Mouse (Mus musculus) limb, embryonic 11.5 days (tissue): Measurements from ENCODE around the gene Uqcc1. TPM values are rescaled to one million over a fixed set of nuclear protein-coding genes. Genes with fewer than 3 reads are reported as not detected.

ENCODE experiments used
- ATAC-seq: fragments of 200-750 bp; cut with Nextera tagmentation; 2 replicates; pipeline ENCODE4 v1.8.0; 2017; ENCODE audit warnings: low read depth; ENCODE audit not compliant: insufficient number of reproducible peaks, low FRiP score, low TSS enrichment
- DNase-seq: peaks from one replicate; pipeline ENCODE4 v3.0.0-alpha.2; 2015; ENCODE audit warnings: low spot score
- H3K27ac ChIP-seq: fragments of 300-500 bp; sonication (generic); replicated peaks from 2 replicates; pipeline ENCODE4 v1.5.1; 2014; ENCODE audit warnings: low read depth, mild to moderate bottlenecking, low read length
- H3K27me3 ChIP-seq: fragments of 300-500 bp; sonication (generic); 2 replicates; pipeline ENCODE4 v1.6.1; 2014; ENCODE audit warnings: mild to moderate bottlenecking, low read length, mixed read lengths; ENCODE audit not compliant: control insufficient read depth, insufficient read depth
- H3K36me3 ChIP-seq: fragments of 300-500 bp; sonication (generic); 2 replicates; pipeline ENCODE4 v1.6.1; 2014; ENCODE audit warnings: mild to moderate bottlenecking, low read length, moderate library complexity, mixed read lengths; ENCODE audit not compliant: control insufficient read depth, insufficient read depth
- H3K4me1 ChIP-seq: fragments of 300-500 bp; sonication (generic); 2 replicates; pipeline ENCODE4 v1.6.1; 2014; ENCODE audit warnings: low read length, mixed read lengths; ENCODE audit not compliant: control insufficient read depth, insufficient read depth
- H3K4me2 ChIP-seq: fragments of 300-500 bp; sonication (generic); 2 replicates; pipeline ENCODE4 v1.6.1; 2014; ENCODE audit warnings: low read depth, mild to moderate bottlenecking, moderate library complexity; ENCODE audit not compliant: severe bottlenecking
- H3K4me3 ChIP-seq: fragments of 300-500 bp; sonication (generic); 2 replicates; pipeline ENCODE4 v1.5.1; 2014; ENCODE audit warnings: low read depth, low read length
- H3K9ac ChIP-seq: fragments of 300-500 bp; sonication (generic); 2 replicates; pipeline ENCODE4 v1.6.1; 2014; ENCODE audit warnings: mild to moderate bottlenecking, low read length
- H3K9me3 ChIP-seq: fragments of 300-500 bp; sonication (generic); 2 replicates; pipeline ENCODE4 v1.6.1; 2016; ENCODE audit warnings: low read length; ENCODE audit not compliant: control insufficient read depth
- WGBS: fragments of 180-500 bp; shearing (Covaris S2); extraction: QIAGEN DNeasy Blood & Tissue Kit; methylation state at CpG from one replicate; pipeline ENCODE4 v1.1.7; 2014; 5-methylcytosine and 5-hydroxymethylcytosine counted together
- polyA plus RNA-seq: library from polyadenylated mRNA; unstranded; fragments of >200 nt; fragmentation: Nextera tagmentation; extraction: Ambion mirVana; gene quantifications from 2 replicates; pipeline ENCODE4 v1.2.1, GENCODE M21; 2014

Uqcc1 gene
- polyA plus RNA-seq, 1 experiment from 2014 or later: 60.4 TPM

GRCm38 (mm10) chr2:155914684-155915083 is 15.4 kb downstream of the Uqcc1 start:
- H3K4me3 ChIP-seq: no peak overlapping the region
- DNase-seq: no peak
- H3K27me3 ChIP-seq: no peaks in the 10 kb centered on the region
- H3K9me3 ChIP-seq: no peaks in the 10 kb centered on the region
- no peak overlapping the region for H3K9ac ChIP-seq
- no peak overlapping the region for H3K4me2 ChIP-seq
- H3K4me1 ChIP-seq: no peaks in the 10 kb centered on the region
- H3K36me3 ChIP-seq: peaks cover 11% of the 10 kb centered on the region
- ATAC-seq: no peak
- 92% methylated on average over 6 of the region's 6 CpGs for WGBS
- no peak overlapping the region for H3K27ac ChIP-seq

GRCm38 (mm10) chr2:155903632-155904008 is 26.5 kb downstream of the Uqcc1 start:
- ATAC-seq (no peak), DNase-seq (no peak)
- Histone ChIP-seq H3K4me3 (no peak overlapping the region), H3K27ac (no peak overlapping the region), H3K36me3 (no peaks in the 10 kb centered on the region; the same call in 1 of the 2 replicates), H3K4me1 (no peaks in the 10 kb centered on the region), H3K27me3 (no peaks in the 10 kb centered on the region), H3K9me3 (no peaks in the 10 kb centered on the region), H3K9ac (no peak overlapping the region), H3K4me2 (no peak overlapping the region)
- WGBS: 96% methylated on average over 6 of the region's 6 CpGs

GRCm38 (mm10) chr2:155902989-155903631 is 27.0 kb downstream of the Uqcc1 start:
- ATAC-seq: no peak
- Histone ChIP-seq H3K4me3 (no peak overlapping the region), H3K4me1 (no peaks in the 10 kb centered on the region), H3K9me3 (no peaks in the 10 kb centered on the region), H3K9ac (no peak overlapping the region), H3K4me2 (no peak overlapping the region), H3K36me3 (no peaks in the 10 kb centered on the region; the same call in 1 of the 2 replicates), H3K27me3 (no peaks in the 10 kb centered on the region), H3K27ac (no peak overlapping the region)
- DNase-seq: no peak
- WGBS: 83% methylated on average over 16 of the region's 16 CpGs

GRCm38 (mm10) chr2:155895046-155895735 is 34.9 kb downstream of the Uqcc1 start:
- no peak for DNase-seq
- Histone ChIP-seq H3K9ac (no peak overlapping the region), H3K4me2 (no peak overlapping the region), H3K36me3 (peaks cover 2% of the 10 kb centered on the region; the same call in 1 of the 2 replicates), H3K27me3 (no peaks in the 10 kb centered on the region), H3K4me1 (no peaks in the 10 kb centered on the region), H3K27ac (no peak overlapping the region), H3K9me3 (no peaks in the 10 kb centered on the region), H3K4me3 (no peak overlapping the region)
- ATAC-seq: no peak
- WGBS: 93% methylated on average over 16 of the region's 16 CpGs

GRCm38 (mm10) chr2:155894307-155895045 is 35.6 kb downstream of the Uqcc1 start:
- Histone ChIP-seq H3K4me3 (no peak overlapping the region), H3K9me3 (no peaks in the 10 kb centered on the region), H3K4me1 (no peaks in the 10 kb centered on the region), H3K36me3 (peaks cover 2% of the 10 kb centered on the region; the same call in 1 of the 2 replicates), H3K4me2 (no peak overlapping the region), H3K9ac (no peak overlapping the region), H3K27me3 (no peaks in the 10 kb centered on the region), H3K27ac (no peak overlapping the region)
- DNase-seq: no peak
- WGBS: 92% methylated on average over 13 of the region's 13 CpGs
- ATAC-seq: no peak

- no peaks in the 10 kb centered on the region for H3K27me3 ChIP-seq
- H3K4me1 ChIP-seq: no peaks in the 10 kb centered on the region
- H3K9ac ChIP-seq: no peak overlapping the region
- H3K9me3 ChIP-seq: no peaks in the 10 kb centered on the region
- no peak overlapping the region for H3K27ac ChIP-seq
- H3K4me3 ChIP-seq: no peak overlapping the region
- no peak for DNase-seq
- 94% methylated on average over 12 of the region's 12 CpGs for WGBS
- H3K36me3 ChIP-seq: peaks cover 5% of the 10 kb centered on the region; the same call in 1 of the 2 replicates
- ATAC-seq: no peak
- H3K4me2 ChIP-seq: no peak overlapping the region
Observed at GRCm38 (mm10) chr2:155886776-155887175, 43.3 kb downstream of the Uqcc1 start.

GRCm38 (mm10) chr2:155885271-155885697 is 44.8 kb downstream of the Uqcc1 start:
- WGBS: 70% methylated on average over 10 of the region's 10 CpGs
- no peaks in the 10 kb centered on the region for H3K4me1 ChIP-seq
- no peak overlapping the region for H3K9ac ChIP-seq
- peaks cover 5% of the 10 kb centered on the region; the same call in 1 of the 2 replicates for H3K36me3 ChIP-seq
- H3K27ac ChIP-seq: no peak overlapping the region
- no peak for DNase-seq
- H3K4me3 ChIP-seq: no peak overlapping the region
- H3K27me3 ChIP-seq: no peaks in the 10 kb centered on the region
- ATAC-seq: no peak
- no peak overlapping the region for H3K4me2 ChIP-seq
- no peaks in the 10 kb centered on the region for H3K9me3 ChIP-seq

- no peak for DNase-seq
- no peak for ATAC-seq
- no peaks in the 10 kb centered on the region for H3K27me3 ChIP-seq
- no peak overlapping the region for H3K4me3 ChIP-seq
- H3K27ac ChIP-seq: no peak overlapping the region
- peaks cover 7% of the 10 kb centered on the region; the same call in 1 of the 2 replicates for H3K36me3 ChIP-seq
- WGBS: 86% methylated on average over 3 of the region's 3 CpGs
- no peaks in the 10 kb centered on the region for H3K4me1 ChIP-seq
- no peak overlapping the region for H3K9ac ChIP-seq
- H3K4me2 ChIP-seq: no peak overlapping the region
- no peaks in the 10 kb centered on the region for H3K9me3 ChIP-seq
Observed at GRCm38 (mm10) chr2:155882087-155882486, 48.0 kb downstream of the Uqcc1 start.
